Mouse (Mus musculus) heart, postnatal 0 days (tissue): ENCODE measurements around the gene Adam23. TPM values are rescaled to one million over a fixed set of nuclear protein-coding genes. Genes with fewer than 3 reads are reported as not detected.
A peak's percentile ranks its signal among the peaks of the same experiment; 100 is the strongest.

Experiments
- ATAC-seq: fragments of 200-750 bp; cut with Nextera tagmentation; 2 replicates; pipeline ENCODE4 v1.8.0; 2017; ENCODE audit warnings: low read depth, moderate number of reproducible peaks, moderate library complexity; ENCODE audit not compliant: insufficient read depth
- DNase-seq: peaks from one replicate; pipeline ENCODE4 v3.0.0-alpha.2; 2016; ENCODE audit warnings: low spot score
- H3K27ac ChIP-seq: fragments of 300-500 bp; sonication (generic); 2 replicates; pipeline ENCODE4 v1.5.1; 2014; ENCODE audit warnings: low read depth, mild to moderate bottlenecking
- H3K27me3 ChIP-seq: fragments of 300-500 bp; sonication (generic); 2 replicates; pipeline ENCODE4 v1.6.1; 2014; ENCODE audit warnings: low read length, mixed read lengths; ENCODE audit not compliant: control insufficient read depth, insufficient read depth
- H3K36me3 ChIP-seq: fragments of 300-500 bp; sonication (generic); replicated peaks from 2 replicates; pipeline ENCODE4 v1.6.1; 2014; ENCODE audit warnings: low read length, mixed read lengths; ENCODE audit not compliant: control insufficient read depth, insufficient read depth
- H3K4me1 ChIP-seq: fragments of 300-500 bp; sonication (generic); 2 replicates; pipeline ENCODE4 v1.6.1; 2014; ENCODE audit warnings: antibody characterized with exemption; ENCODE audit not compliant: control insufficient read depth, insufficient read depth
- H3K4me2 ChIP-seq: fragments of 300-500 bp; sonication (generic); 2 replicates; pipeline ENCODE4 v1.6.1; 2014; ENCODE audit warnings: low read depth, mild to moderate bottlenecking, low read length, moderate library complexity
- H3K4me3 ChIP-seq: fragments of 300-500 bp; sonication (generic); 2 replicates; pipeline ENCODE4 v1.5.1; 2014; ENCODE audit warnings: low read depth, low read length
- H3K9ac ChIP-seq: fragments of 300-500 bp; sonication (generic); replicated peaks from 2 replicates; pipeline ENCODE4 v1.6.1; 2014; ENCODE audit warnings: low read depth, low read length, mixed read lengths
- H3K9me3 ChIP-seq: fragments of 300-500 bp; sonication (generic); replicated peaks from 2 replicates; pipeline ENCODE4 v1.6.1; 2016; ENCODE audit warnings: low read length; ENCODE audit not compliant: control insufficient read depth
- CTCF ChIP-seq: IDR thresholded peaks from 2 replicates; pipeline ENCODE4 v1.5.1; 2016; ENCODE audit warnings: antibody characterized with exemption, control low read depth, low read depth
- EP300 ChIP-seq: IDR thresholded peaks from 2 replicates; pipeline ENCODE4 v1.6.1; 2016; ENCODE audit warnings: antibody characterized with exemption, low read depth
- WGBS: fragments of 180-500 bp; shearing (Covaris S2); extraction: QIAGEN DNeasy Blood & Tissue Kit; methylation state at CpG from one replicate; pipeline ENCODE4 v1.1.7; 2014; 5-methylcytosine and 5-hydroxymethylcytosine counted together
- polyA plus RNA-seq: library from polyadenylated mRNA; unstranded; fragments of >200 nt; fragmentation: Nextera tagmentation; extraction: Ambion mirVana; gene quantifications from 2 replicates; pipeline ENCODE4 v1.2.1, GENCODE M21; 2015
- total RNA-seq: library from RNA; depleted of rRNA; stranded (reverse); fragments of >200 nt; gene quantifications from 2 replicates; pipeline ENCODE4 v1.2.3, GENCODE M21; 2014; ENCODE audit warnings: low replicate concordance; rRNA removed

Adam23 gene
- total RNA-seq (3.7 and 8.9 TPM in 2 replicates), polyA plus RNA-seq (0.72 and 0.74 TPM in 2 replicates)

DNA sequence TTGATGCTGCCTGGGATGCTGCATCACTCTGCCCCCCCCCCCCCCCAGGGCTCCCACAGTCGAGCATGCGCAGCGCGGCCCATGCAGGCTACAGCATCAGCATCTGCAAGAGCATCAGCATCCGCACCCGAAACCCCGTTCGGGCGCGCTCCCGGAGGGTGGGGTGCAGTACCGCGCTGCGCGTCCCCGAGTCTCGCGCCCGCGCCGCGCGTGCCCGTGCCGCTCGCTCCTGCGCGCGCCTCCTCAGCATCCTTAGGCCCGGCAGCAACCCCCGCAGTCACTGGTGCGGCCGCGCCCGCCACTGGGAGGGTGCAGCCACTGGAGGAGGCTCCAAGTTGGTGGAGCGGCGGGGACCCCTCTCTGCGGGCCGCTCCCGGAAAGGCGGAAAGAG is at the start of gene Adam23:
Gene Adam23 (plus strand): TSS at position 236 of the 391 bp plus-strand sequence.
- ATAC-seq (peak; percentile 53; the same call in 1 of the 2 replicates), DNase-seq (no peak)
- TF ChIP-seq EP300 (no peak), CTCF (no peak)
- H3K4me3 ChIP-seq, result peak within 1 kb of the TSS; percentile 65
- H3K9me3 ChIP-seq, result no peaks in the 10 kb centered on the region
- WGBS, result 2% methylated on average over 39 of the region's 41 CpGs
- H3K36me3 ChIP-seq, result no peaks in the 10 kb centered on the region
- no peak within 1 kb of the TSS for H3K27ac ChIP-seq
- 0 out of 2 replicates have a peak, but pooled peaks cover 3% of the 10 kb centered on the region for H3K4me1 ChIP-seq
- H3K4me2 ChIP-seq, result peak within 1 kb of the TSS; percentile 98
- peak within 1 kb of the TSS; percentile 41; the same call in 1 of the 2 replicates for H3K9ac ChIP-seq
- H3K27me3 ChIP-seq, result peaks cover 24% of the 10 kb centered on the region

- no peaks in the 10 kb centered on the region for H3K4me1 ChIP-seq
- no peak overlapping the region for H3K9ac ChIP-seq
- ATAC-seq, result no peak
- H3K9me3 ChIP-seq, result no peaks in the 10 kb centered on the region
- 72% methylated on average over 5 of the region's 5 CpGs for WGBS
- no peak overlapping the region for H3K4me2 ChIP-seq
- no peak overlapping the region for H3K27ac ChIP-seq
- DNase-seq, result no peak
- no peak for TF ChIP-seq CTCF
- TF ChIP-seq EP300, result no peak
- no peak overlapping the region for H3K4me3 ChIP-seq
- no peaks in the 10 kb centered on the region for H3K27me3 ChIP-seq
- H3K36me3 ChIP-seq, result no peaks in the 10 kb centered on the region
These were observed 44.6 kb upstream of the Adam23 start for GRCm38 (mm10) chr1:63401130-63401529.

- H3K27ac ChIP-seq, result no peak overlapping the region
- TF ChIP-seq EP300 (no peak), CTCF (peak; percentile 24; the same call in 1 of the 2 replicates)
- no peaks in the 10 kb centered on the region for H3K9me3 ChIP-seq
- H3K9ac ChIP-seq, result no peak overlapping the region
- 51% methylated on average over 4 of the region's 4 CpGs for WGBS
- no peak for ATAC-seq
- H3K4me2 ChIP-seq, result no peak overlapping the region
- H3K36me3 ChIP-seq, result no peaks in the 10 kb centered on the region
- no peaks in the 10 kb centered on the region for H3K27me3 ChIP-seq
- no peak for DNase-seq
- no peaks in the 10 kb centered on the region for H3K4me1 ChIP-seq
- no peak overlapping the region for H3K4me3 ChIP-seq
These were observed 42.1 kb upstream of the Adam23 start for GRCm38 (mm10) chr1:63403601-63404000.

DNA sequence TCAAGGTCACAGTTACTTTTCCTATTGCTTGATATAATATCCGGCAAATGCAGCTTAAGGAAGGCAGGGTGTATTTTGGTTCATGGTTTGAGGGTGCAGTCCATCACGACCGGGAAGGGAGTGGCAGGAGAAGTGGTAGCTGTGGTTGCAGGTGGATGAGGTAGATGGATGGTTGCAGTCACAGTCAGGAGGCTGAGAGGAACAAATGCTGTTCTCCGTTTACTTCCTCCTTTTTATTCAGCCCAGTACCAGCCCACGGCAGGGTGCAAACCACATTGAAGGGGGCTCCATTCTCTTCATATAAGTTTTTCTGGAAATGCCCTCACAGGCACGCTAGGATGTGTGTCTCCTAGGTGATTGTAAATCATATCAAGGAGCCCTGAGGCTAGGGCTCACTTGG is 37.3 kb upstream of the Adam23 start:
- Histone ChIP-seq H3K4me2 (no peak overlapping the region), H3K4me3 (no peak overlapping the region), H3K27me3 (no peaks in the 10 kb centered on the region), H3K9ac (no peak overlapping the region), H3K9me3 (no peaks in the 10 kb centered on the region), H3K36me3 (no peaks in the 10 kb centered on the region), H3K27ac (no peak overlapping the region), H3K4me1 (no peaks in the 10 kb centered on the region)
- DNase-seq (no peak), ATAC-seq (no peak)
- WGBS, result 72% methylated on average over 6 of the region's 6 CpGs
- TF ChIP-seq EP300 (no peak), CTCF (no peak)

DNA sequence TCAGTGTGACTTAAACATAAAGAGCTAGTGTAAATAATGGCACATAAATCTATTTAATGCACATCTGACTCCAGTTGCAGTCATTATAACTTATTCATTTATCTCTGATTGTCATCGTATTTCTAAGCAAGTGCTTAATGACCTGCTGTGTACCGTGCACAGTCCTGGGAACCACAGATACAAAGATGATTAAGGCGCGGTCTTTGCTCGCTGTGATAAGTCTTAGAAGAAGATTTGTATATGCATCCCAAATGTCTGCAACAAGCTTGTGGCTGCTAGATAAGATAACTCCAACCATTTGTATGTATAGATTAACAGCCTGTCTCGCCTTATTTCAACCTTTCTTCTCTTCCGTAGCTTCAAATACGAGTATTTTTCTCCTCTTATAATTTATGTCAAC is 27.2 kb upstream of the Adam23 start:
- 72% methylated on average over 8 of the region's 8 CpGs for WGBS
- Histone ChIP-seq H3K27ac (no peak overlapping the region), H3K9ac (no peak overlapping the region), H3K4me1 (no peaks in the 10 kb centered on the region), H3K36me3 (no peaks in the 10 kb centered on the region), H3K9me3 (no peaks in the 10 kb centered on the region), H3K27me3 (no peaks in the 10 kb centered on the region), H3K4me3 (no peak overlapping the region), H3K4me2 (no peak overlapping the region)
- DNase-seq, result no peak
- TF ChIP-seq EP300, result no peak
- ATAC-seq, result no peak

DNA sequence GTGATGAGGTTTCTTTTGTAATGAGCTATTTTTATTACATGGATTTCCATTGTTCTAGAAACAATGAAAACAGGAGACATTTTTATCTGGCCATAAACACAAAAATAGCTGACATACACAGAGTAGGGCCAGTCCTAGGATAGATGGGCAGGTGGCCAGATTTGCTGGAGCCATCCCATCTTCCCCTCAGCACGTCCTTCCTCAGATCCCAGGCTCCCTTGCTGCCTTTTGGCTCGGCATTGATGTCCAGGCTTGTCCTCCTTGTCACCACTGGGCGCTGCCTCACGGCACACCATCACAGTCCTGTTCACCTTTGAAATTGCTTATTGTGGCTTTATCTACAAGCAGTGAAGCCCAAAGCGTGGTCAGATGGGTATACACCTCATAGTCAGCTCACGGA is 15.0 kb upstream of the Adam23 start:
- ATAC-seq (no peak), DNase-seq (no peak)
- H3K36me3 ChIP-seq, result no peaks in the 10 kb centered on the region
- H3K4me3 ChIP-seq, result no peak overlapping the region
- no peak overlapping the region for H3K9ac ChIP-seq
- no peak overlapping the region for H3K4me2 ChIP-seq
- H3K27me3 ChIP-seq, result no peaks in the 10 kb centered on the region
- H3K4me1 ChIP-seq, result no peaks in the 10 kb centered on the region; the same call in 1 of the 2 replicates
- no peaks in the 10 kb centered on the region for H3K9me3 ChIP-seq
- 0 out of 2 replicates have a peak overlapping the region, but pooled peaks have one; percentile 5 for H3K27ac ChIP-seq
- WGBS, result 42% methylated on average over 6 of the region's 6 CpGs
- TF ChIP-seq EP300 (no peak), CTCF (no peak)
